Mouse (Mus musculus): Measurements from ENCODE around the gene C130074G19Rik.

The C130074G19Rik gene

DNA sequence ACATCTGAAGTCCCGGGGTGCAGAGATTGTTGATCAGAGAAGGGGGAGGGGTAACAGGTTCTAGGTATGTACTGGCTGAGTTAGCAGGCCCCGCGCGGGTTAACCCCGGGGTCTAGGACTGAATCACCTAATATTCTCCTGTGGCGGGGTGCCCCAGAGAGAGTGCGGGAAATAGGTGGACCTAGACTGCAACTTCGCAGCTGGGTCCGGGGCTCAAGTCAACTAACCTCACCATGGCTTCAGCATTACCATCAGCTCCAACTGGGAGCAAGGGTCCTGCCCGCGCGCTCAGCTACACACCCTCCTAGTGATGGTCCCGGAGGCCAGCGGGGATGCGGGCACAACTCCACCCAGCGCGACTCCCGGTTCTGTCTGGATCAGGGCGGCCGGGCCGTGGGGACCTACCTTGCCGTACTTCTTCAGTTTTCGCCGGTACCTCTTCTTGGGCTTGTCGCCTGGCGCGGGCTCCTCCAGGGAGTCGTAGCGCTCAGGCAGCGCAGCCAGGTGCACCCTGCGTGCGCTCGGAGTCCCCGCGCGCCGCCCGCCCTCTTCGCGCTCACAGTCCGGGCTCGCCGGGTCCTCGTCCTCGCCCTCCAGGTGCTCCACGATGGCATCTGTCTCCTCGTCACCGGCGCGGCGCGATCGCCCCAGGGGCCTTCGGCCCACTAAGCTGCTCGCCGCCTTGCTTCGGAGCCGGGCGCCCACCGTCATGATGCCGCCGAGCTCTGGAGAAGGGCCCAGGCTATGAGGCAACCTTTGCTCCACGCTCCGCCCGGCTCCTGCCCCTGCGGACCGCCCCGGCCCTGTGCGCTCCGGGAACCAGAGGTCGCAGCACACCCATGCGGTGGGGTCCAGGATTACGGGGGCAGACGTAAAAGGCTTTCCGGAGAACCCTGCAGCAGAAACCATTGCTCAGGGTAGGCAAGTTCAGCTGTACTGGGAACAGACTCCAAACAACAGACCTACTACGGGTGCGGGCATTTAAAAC is at the start of gene C130074G19Rik:
C130074G19Rik (minus strand) TSS at position 938 of the 988 bp plus-strand sequence.
- no peak for DNase-seq

- no peak for DNase-seq
These were observed 48.1 kb upstream of the C130074G19Rik start for GRCm38 (mm10) chr1:184931097-184931496.

DNA sequence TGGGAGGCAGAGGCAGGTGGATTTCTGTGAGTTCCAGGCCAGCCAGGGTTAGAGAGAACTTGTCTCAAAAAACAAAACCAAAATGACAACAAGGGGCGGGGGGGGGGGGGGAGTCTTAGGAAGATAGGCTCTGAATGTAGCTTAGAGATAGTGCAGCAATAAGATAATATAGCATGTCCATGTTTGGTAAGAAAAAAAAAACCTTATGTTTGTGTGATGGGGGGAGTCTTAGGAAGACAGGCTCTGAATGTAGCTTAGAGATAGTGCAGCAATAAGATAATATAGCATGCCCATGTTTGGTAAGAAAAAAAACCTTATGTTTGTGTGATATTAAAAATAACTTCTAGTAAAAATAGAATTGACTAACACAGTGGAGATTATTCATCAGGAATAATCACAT is 45.4 kb upstream of the C130074G19Rik start:
- DNase-seq: no peak

DNA sequence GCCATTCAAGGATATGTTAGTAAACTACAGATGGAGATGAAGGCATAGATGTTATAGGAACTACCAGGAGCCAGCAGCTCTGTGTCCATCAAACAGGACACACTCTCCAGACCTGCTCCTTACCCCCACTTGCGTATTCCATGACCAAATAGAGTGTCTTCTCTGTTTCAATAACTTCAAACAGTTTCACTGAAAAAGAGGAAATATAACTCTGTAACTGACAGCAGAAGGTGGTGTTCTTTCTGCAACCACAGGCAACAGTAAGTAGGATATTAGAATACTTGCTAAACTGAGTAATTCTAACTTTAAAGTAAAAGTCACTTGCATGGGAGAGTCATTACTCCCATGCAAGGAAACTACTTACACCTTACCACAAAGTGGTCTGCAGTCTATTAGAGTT is 44.9 kb upstream of the C130074G19Rik start:
- DNase-seq: no peak

- no peak for DNase-seq
These were observed 39.8 kb upstream of the C130074G19Rik start for GRCm38 (mm10) chr1:184922824-184923223.

GRCm38 (mm10) chr1:184920057-184920456 is 37.0 kb upstream of the C130074G19Rik start:
- no peak for DNase-seq

- DNase-seq: no peak
These were observed 35.3 kb upstream of the C130074G19Rik start for GRCm38 (mm10) chr1:184918227-184918888.

DNA sequence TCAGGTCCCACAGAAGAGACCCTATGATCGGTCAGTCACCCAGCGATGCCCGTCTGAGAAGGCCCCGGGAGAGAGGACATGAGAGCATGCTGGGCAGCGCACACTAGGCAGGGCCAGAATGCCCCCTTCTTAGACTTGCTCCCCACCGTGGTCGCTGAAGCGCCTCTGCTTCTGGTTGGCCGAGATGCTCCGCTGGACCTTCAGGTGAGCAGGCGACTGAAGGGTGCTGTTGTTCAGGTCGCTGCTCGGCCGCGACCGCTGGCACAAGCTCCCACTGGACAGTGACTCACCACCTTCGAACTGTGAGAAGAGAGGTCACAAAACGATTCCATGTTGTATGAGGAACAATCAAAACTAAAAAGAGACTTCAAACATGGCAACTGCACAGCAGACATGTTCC is 29.3 kb upstream of the C130074G19Rik start:
- no peak for DNase-seq

- DNase-seq: no peak
These were observed 28.8 kb upstream of the C130074G19Rik start for GRCm38 (mm10) chr1:184911861-184912260.

GRCm38 (mm10) chr1:184908558-184908957 is 25.5 kb upstream of the C130074G19Rik start:
- no peak for DNase-seq

GRCm38 (mm10) chr1:184905904-184906745 is 23.1 kb upstream of the C130074G19Rik start:
- no peak for DNase-seq

DNA sequence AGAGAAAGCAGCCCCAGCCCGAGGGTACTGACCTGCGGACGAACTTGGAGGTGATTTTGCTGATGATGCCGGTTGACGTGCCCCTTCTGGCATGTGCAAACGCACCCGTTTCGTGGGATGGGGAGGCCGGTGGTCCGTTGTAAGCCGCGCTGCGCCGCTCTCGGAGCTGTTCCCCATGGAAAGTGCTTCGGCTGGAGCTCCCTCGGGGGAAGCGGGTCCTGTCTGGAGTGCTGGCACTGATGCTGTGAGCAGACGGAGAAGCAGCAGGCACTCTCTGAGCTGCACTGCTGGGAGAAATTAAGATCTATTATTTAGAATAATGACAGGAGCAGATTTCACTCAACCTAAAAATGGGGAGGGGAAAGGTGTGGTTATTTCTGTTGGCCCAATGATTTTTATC is 22.4 kb upstream of the C130074G19Rik start:
- DNase-seq: peak; percentile 47 to 55

DNA sequence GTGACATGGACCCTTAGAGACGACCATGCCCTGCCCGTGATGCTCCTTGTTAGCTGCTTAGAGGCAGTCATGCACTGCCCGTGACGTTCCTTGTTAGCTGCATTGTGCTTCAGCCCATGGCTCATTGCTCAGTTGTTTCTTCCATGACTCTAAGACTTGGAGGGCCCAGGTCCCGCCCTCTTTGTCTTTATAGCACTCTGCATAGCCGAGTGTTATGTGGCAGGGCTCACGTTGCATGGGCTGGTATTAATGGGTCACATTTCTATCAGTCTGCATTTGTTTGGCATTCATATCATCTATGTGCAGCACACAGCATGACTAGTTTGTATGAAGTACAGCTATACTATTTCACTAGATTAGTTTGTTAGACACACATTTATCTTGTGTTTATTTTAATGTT is 20.7 kb upstream of the C130074G19Rik start:
- no peak for DNase-seq

- no peak for DNase-seq
These were observed 19.9 kb upstream of the C130074G19Rik start for GRCm38 (mm10) chr1:184902886-184903285.

DNA sequence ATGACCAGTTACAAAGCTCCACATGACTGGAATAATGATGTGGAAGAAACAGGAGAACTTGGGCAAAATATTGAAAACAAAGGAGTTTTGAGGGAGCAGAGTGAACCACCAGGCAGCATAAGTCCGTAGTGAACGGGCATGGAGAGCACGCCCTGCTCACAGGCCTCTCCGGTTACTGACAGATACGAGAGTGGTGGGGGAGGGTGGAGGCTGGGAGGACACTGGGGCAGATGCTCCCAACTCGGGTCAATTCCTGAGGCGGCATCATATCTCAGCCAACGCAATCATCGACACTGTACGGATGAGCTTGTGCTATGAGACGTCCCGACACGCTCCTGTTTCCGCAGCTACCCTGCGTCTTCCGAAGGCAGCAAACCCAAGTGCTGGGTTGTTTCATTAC is 14.3 kb upstream of the C130074G19Rik start:
- no peak for DNase-seq

GRCm38 (mm10) chr1:184891998-184892397 is 9.0 kb upstream of the C130074G19Rik start:
- no peak for DNase-seq

- no peak for DNase-seq
These were observed 6.4 kb upstream of the C130074G19Rik start for GRCm38 (mm10) chr1:184889454-184889853.

GRCm38 (mm10) chr1:184886160-184886559 is 3.1 kb upstream of the C130074G19Rik start:
- DNase-seq: no peak

DNA sequence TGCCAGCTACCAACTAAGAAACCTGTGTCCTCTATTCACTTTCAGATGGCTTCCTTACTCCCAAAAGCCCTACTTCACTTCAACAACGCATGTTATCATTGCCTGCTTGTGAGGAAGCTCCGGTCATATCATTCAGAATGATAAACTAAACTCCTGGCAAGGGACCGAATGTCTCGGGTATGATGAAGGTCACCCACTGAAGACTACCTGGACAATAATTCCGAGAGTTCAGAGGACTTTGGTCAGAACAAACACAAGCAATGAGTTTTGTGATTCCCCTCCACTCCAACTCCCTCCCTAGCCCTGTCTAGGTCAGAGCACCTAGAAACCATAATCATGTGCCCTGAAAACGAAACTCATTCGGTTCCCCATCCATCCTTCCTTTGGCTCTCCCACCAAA is 1.2 kb downstream of the C130074G19Rik start:
- DNase-seq: no peak

GRCm38 (mm10) chr1:184881211-184881610 is 1.8 kb downstream of the C130074G19Rik start:
- no peak for DNase-seq

- DNase-seq: no peak
These were observed 4.2 kb downstream of the C130074G19Rik start for GRCm38 (mm10) chr1:184878860-184879259.

- no peak for DNase-seq
These were observed 5.7 kb downstream of the C130074G19Rik start for GRCm38 (mm10) chr1:184877306-184877705.

GRCm38 (mm10) chr1:184873910-184874309 is 9.1 kb downstream of the C130074G19Rik start:
- no peak for DNase-seq

Measured in cerebellum, adult 18-20 months (tissue).